Mouse (Mus musculus) forebrain, embryonic 16.5 days (tissue): ENCODE data around the gene Rps10. TPM values are rescaled to one million over a fixed set of nuclear protein-coding genes. Genes with fewer than 3 reads are reported as not detected.

ENCODE experiments used
- ATAC-seq: fragments of 200-750 bp; cut with Nextera tagmentation; 2 replicates; pipeline ENCODE4 v1.8.0; 2017; ENCODE audit warnings: mild to moderate bottlenecking, moderate library complexity
- H3K27ac ChIP-seq: fragments of 300-500 bp; sonication (generic); 2 replicates; pipeline ENCODE4 v1.5.1; 2014; ENCODE audit warnings: low read length, control low read depth
- H3K27me3 ChIP-seq: fragments of 300-500 bp; sonication (generic); replicated peaks from 2 replicates; pipeline ENCODE4 v1.6.1; 2014; ENCODE audit warnings: low read length; ENCODE audit not compliant: control insufficient read depth, insufficient read depth
- H3K36me3 ChIP-seq: fragments of 300-500 bp; sonication (generic); 2 replicates; pipeline ENCODE4 v1.6.1; 2014; ENCODE audit not compliant: control insufficient read depth, insufficient read depth
- H3K4me1 ChIP-seq: fragments of 300-500 bp; sonication (generic); replicated peaks from 2 replicates; pipeline ENCODE4 v1.6.1; 2014; ENCODE audit warnings: low read length; ENCODE audit not compliant: control insufficient read depth, insufficient read depth
- H3K4me2 ChIP-seq: fragments of 300-500 bp; sonication (generic); 2 replicates; pipeline ENCODE4 v1.6.1; 2014; ENCODE audit warnings: mild to moderate bottlenecking, low read length, control low read depth
- H3K4me3 ChIP-seq: fragments of 300-500 bp; sonication (generic); replicated peaks from 2 replicates; pipeline ENCODE4 v1.5.1; 2014; ENCODE audit warnings: mild to moderate bottlenecking, low read length, control low read depth
- H3K9ac ChIP-seq: fragments of 300-500 bp; sonication (generic); replicated peaks from 2 replicates; pipeline ENCODE4 v1.6.1; 2014; ENCODE audit warnings: low read depth, low read length, control low read depth
- H3K9me3 ChIP-seq: fragments of 300-500 bp; sonication (generic); 2 replicates; pipeline ENCODE4 v1.6.1; 2016; ENCODE audit warnings: low read length; ENCODE audit not compliant: control insufficient read depth
- WGBS: fragments of 180-500 bp; shearing (Covaris S2); extraction: QIAGEN DNeasy Blood & Tissue Kit; methylation state at CpG from one replicate; pipeline ENCODE4 v1.1.7; 2014; 5-methylcytosine and 5-hydroxymethylcytosine counted together
- polyA plus RNA-seq: library from polyadenylated mRNA; unstranded; fragments of >200 nt; fragmentation: Nextera tagmentation; extraction: Ambion mirVana; gene quantifications from 2 replicates; pipeline ENCODE4 v1.2.1, GENCODE M21; 2015

The Rps10 gene
- polyA plus RNA-seq, 1 experiment from 2014 or later = 467 TPM

GRCm38 (mm10) chr17:27609576-27609975, 26.9 kb downstream of the Rps10 start:
- WGBS = 86% methylated on average over 7 of the region's 7 CpGs
- H3K4me1 ChIP-seq = peaks cover 41% of the 10 kb centered on the region
- no peaks in the 10 kb centered on the region for H3K27me3 ChIP-seq
- no peak overlapping the region for H3K4me2 ChIP-seq
- no peak for ATAC-seq
- H3K36me3 ChIP-seq = no peaks in the 10 kb centered on the region
- H3K9me3 ChIP-seq = no peaks in the 10 kb centered on the region
- H3K27ac ChIP-seq = no peak overlapping the region
- H3K9ac ChIP-seq = no peak overlapping the region
- H3K4me3 ChIP-seq = no peak overlapping the region

GRCm38 (mm10) chr17:27603522-27604234, 32.8 kb downstream of the Rps10 start:
- H3K36me3 ChIP-seq = no peaks in the 10 kb centered on the region
- no peaks in the 10 kb centered on the region for H3K27me3 ChIP-seq
- WGBS = 68% methylated on average over 21 of the region's 21 CpGs
- ATAC-seq = no peak; the same call in 1 of the 2 replicates
- no peak overlapping the region for H3K9ac ChIP-seq
- no peak overlapping the region for H3K4me3 ChIP-seq
- H3K4me2 ChIP-seq = no peak overlapping the region
- no peak overlapping the region for H3K27ac ChIP-seq
- H3K9me3 ChIP-seq = no peaks in the 10 kb centered on the region
- peaks cover 31% of the 10 kb centered on the region for H3K4me1 ChIP-seq

- H3K4me2 ChIP-seq = no peak overlapping the region
- ATAC-seq = no peak
- no peaks in the 10 kb centered on the region for H3K36me3 ChIP-seq
- H3K27me3 ChIP-seq = no peaks in the 10 kb centered on the region
- H3K9ac ChIP-seq = no peak overlapping the region
- H3K4me3 ChIP-seq = no peak overlapping the region
- no peaks in the 10 kb centered on the region for H3K9me3 ChIP-seq
- no peak overlapping the region for H3K27ac ChIP-seq
- 86% methylated on average over 2 of the region's 2 CpGs for WGBS
- peaks cover 31% of the 10 kb centered on the region for H3K4me1 ChIP-seq
Measured at GRCm38 (mm10) chr17:27603036-27603435, 33.4 kb downstream of the Rps10 start.

GRCm38 (mm10) chr17:27600869-27601268, 35.6 kb downstream of the Rps10 start:
- Histone ChIP-seq H3K4me2 (no peak overlapping the region), H3K27me3 (no peaks in the 10 kb centered on the region), H3K9me3 (no peaks in the 10 kb centered on the region), H3K9ac (no peak overlapping the region), H3K36me3 (peaks cover 7% of the 10 kb centered on the region), H3K4me1 (peaks cover 36% of the 10 kb centered on the region), H3K27ac (no peak overlapping the region), H3K4me3 (no peak overlapping the region)
- WGBS = 68% methylated on average over 5 of the region's 5 CpGs
- no peak for ATAC-seq

- H3K4me1 ChIP-seq = peaks cover 36% of the 10 kb centered on the region
- ATAC-seq = no peak
- no peaks in the 10 kb centered on the region for H3K27me3 ChIP-seq
- 87% methylated on average over 3 of the region's 3 CpGs for WGBS
- H3K36me3 ChIP-seq = peaks cover 7% of the 10 kb centered on the region
- no peak overlapping the region for H3K4me2 ChIP-seq
- no peak overlapping the region for H3K4me3 ChIP-seq
- no peak overlapping the region for H3K9ac ChIP-seq
- H3K27ac ChIP-seq = no peak overlapping the region
- no peaks in the 10 kb centered on the region for H3K9me3 ChIP-seq
Measured at GRCm38 (mm10) chr17:27600286-27600685, 36.2 kb downstream of the Rps10 start.

GRCm38 (mm10) chr17:27596376-27597190, 39.9 kb downstream of the Rps10 start:
- 83% methylated on average over 21 of the region's 21 CpGs for WGBS
- Histone ChIP-seq H3K4me1 (peaks cover 14% of the 10 kb centered on the region), H3K27me3 (no peaks in the 10 kb centered on the region), H3K27ac (no peak overlapping the region), H3K4me2 (no peak overlapping the region), H3K9me3 (no peaks in the 10 kb centered on the region), H3K4me3 (no peak overlapping the region), H3K36me3 (peaks cover 23% of the 10 kb centered on the region), H3K9ac (no peak overlapping the region)
- no peak for ATAC-seq

- WGBS = 88% methylated on average over 15 of the region's 15 CpGs
- Histone ChIP-seq H3K36me3 (peaks cover 26% of the 10 kb centered on the region), H3K4me2 (no peak overlapping the region), H3K27me3 (no peaks in the 10 kb centered on the region), H3K4me1 (peaks cover 7% of the 10 kb centered on the region), H3K9ac (no peak overlapping the region), H3K9me3 (no peaks in the 10 kb centered on the region), H3K27ac (no peak overlapping the region), H3K4me3 (no peak overlapping the region)
- ATAC-seq = no peak
Measured at GRCm38 (mm10) chr17:27595659-27596375, 40.7 kb downstream of the Rps10 start.

- 98% methylated on average over 7 of the region's 7 CpGs for WGBS
- no peak overlapping the region for H3K27ac ChIP-seq
- H3K9me3 ChIP-seq = no peaks in the 10 kb centered on the region
- H3K4me1 ChIP-seq = peaks cover 4% of the 10 kb centered on the region
- no peak overlapping the region for H3K9ac ChIP-seq
- ATAC-seq = no peak
- peaks cover 26% of the 10 kb centered on the region for H3K36me3 ChIP-seq
- H3K4me2 ChIP-seq = no peak overlapping the region
- no peak overlapping the region for H3K4me3 ChIP-seq
- no peaks in the 10 kb centered on the region for H3K27me3 ChIP-seq
Measured at GRCm38 (mm10) chr17:27592565-27592910, 43.9 kb downstream of the Rps10 start.

- H3K27ac ChIP-seq = no peak overlapping the region
- no peak overlapping the region for H3K9ac ChIP-seq
- peaks cover 6% of the 10 kb centered on the region for H3K4me1 ChIP-seq
- no peaks in the 10 kb centered on the region for H3K9me3 ChIP-seq
- WGBS = 89% methylated on average over 12 of the region's 12 CpGs
- no peak for ATAC-seq
- H3K4me2 ChIP-seq = no peak overlapping the region
- no peak overlapping the region for H3K4me3 ChIP-seq
- peaks cover 28% of the 10 kb centered on the region for H3K36me3 ChIP-seq
- no peaks in the 10 kb centered on the region for H3K27me3 ChIP-seq
Measured at GRCm38 (mm10) chr17:27591826-27592564, 44.5 kb downstream of the Rps10 start.
